Mouse (Mus musculus): ENCODE data around the gene Man2b2.
A peak's percentile ranks its signal among the peaks of the same experiment; 100 is the strongest.

Gene Man2b2

DNA sequence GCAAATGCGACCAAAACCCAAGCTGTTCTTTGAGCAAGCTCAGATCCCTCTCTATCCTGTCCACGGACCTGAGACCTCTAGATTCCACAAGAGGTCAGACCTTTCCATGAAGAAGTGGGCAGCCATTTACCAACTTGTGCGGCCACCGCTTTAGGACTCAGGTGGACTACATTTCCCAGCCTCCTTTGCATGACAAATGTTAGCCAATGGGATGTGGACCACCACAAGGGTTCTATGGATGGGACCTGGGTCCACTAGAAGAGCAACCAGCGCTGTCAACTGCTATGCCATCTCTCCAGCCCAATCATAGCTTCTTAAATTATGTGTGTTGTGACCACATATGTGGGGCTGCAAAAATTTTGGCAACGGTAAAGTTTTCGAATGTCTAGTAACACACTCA, 819 bp upstream of the Man2b2 start:
- DNase-seq: no peak

DNA sequence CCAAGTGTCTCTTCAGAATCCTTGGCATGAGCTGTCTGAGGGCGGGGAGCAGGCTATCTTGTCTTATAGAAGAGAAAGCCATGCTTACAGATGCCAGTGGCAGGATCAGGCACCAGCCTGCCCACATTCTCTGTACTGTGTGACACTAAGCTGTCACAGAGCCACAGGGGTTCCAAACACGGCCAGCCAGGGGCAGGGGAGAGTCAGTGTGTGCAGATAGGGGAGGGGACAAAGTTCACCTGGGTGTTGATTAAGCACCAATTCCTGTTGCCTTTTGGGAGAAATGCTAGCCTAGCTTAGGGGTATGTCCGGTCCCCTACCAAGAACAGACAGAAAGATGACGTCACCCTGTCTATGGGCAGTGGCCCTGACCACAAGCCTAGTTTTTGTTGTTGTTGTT, 1.4 kb downstream of the Man2b2 start:
- no peak for DNase-seq

DNA sequence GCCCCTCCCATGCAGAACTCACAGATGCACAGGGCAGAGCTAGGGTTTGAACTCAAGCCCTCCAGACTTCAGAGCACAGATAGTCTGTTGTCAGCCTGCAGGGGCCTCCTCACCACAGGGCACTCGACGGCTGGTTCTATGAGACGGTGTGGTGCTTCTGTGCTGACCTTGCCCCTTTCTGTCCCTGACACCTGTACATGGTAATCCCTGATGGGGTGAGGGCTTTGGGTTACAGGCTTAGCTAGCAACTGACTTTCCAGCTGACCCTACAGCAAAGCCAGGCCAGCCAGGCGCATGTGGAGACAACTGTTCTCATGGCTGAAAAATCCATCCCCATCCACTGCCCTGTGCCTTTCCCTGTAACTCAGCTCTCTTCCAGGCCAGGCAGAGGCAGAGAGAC, 7.5 kb downstream of the Man2b2 start:
- DNase-seq: no peak

DNA sequence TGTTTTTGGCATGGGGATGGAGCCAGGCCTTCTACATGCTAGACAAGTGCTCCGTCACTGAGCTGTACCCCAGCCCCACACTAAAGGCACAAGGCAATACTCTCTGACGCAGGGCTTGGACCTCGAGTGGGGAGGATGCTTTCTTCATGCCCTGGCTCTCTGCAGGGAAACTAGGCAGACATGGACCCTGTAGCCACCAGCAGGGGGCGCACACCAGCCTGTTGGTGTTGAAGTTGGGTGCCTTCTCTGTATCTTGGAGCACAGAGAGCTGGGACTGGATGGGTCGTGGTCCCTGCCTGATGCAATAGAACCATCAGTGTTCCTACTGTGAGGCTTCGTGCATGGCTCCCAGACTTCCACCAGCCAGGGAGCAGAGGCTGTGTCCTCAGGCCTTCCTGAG, 10.3 kb downstream of the Man2b2 start:
- DNase-seq: peak; percentile 46

DNA sequence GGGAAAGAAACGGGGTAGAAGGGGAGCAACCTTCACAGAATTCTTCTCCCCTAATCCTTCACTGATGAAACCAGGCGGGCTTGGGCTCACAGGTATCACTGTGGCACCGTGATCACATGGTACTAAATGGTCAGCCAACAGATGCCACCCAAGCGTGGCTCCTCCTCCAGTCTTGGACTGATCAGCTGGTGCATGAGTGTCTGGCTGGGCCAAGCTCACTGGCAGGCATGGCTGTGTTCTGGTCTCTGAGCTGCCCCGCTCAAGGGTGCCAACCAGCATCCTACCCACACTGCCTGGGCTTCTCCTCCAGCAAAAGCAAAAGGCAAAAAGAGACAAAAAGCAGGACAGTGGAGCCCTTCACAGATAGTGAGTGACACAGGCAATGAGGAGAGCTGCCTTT, 10.7 kb downstream of the Man2b2 start:
- DNase-seq: no peak

DNA sequence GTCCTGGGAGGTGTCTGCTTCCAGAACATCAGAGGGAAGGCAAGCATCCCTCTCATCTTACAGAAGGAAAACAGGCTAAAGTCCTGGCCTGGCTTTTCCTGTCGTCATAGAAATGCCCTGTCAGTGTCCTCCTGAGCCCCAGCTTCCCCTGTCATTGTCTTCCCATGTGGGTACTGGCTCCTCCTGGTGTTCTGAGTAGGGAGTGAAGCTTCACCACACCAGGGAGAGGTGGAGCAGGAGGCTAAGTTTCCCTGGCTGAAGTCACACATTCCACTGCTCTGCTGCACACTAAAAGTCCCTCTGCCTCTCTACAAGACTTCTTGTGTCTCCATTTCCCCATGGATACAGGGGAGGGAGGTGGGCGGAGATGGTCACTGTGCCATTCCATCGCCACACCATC, 12.7 kb downstream of the Man2b2 start:
- DNase-seq: no peak

DNA sequence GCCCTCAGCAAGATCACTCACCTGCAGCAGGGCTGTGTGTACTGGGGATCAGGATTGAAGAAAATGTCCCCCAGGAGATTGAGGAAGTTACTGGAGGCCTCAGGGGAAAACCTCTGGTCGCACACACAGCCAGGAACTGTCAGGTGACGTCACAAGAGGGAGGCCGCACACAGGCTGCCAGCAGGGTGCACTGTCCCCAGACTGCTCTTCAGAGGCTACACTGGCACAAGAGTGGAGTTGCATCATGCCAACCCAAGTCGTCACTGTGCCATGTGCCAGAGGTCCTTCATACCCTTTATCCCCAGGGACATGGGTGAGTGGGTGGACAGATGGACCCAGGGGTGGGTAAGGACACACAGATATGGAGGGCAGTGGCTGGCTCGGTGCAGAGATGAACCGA, 15.9 kb downstream of the Man2b2 start:
- no peak for DNase-seq

DNA sequence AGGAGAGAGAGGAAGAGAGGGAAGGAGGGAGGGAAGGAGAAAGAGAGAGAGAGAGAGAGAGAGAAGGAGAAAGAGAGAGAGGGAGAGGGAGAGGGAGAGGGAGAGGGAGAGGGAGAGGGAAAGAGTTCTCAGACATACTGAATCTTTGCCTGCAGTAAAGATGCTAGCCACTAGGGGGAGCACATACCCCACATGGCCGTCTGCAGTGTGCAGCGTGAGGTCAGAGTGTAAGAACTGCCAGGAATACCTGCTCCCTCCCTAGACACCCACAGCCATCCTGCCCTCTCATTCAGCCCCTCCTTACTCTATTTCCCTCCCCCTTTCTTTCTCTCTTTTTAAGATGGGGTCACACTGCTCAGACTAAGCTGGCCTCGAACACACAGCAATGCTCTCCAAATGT, 19.0 kb downstream of the Man2b2 start:
- peak; percentile 74 for DNase-seq

DNA sequence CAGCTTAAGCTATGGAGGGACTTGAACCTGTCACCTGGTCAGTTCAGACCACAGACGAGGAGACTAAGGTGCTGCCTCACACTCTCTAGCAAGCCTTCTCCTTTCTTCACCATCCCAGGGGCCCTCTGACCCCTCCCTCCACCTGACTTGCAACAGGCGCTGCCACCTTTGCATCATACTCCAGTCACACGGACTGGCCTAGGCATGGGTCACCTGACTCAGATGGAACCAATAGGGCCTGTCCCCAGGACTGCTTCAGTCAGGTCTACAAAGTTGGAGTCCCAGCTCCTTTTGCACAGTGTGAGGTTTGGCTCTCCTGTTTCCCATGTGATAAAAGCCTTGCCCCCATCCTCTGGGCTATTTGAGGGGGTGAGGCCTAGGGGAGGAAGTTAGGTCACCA, 19.8 kb downstream of the Man2b2 start:
- DNase-seq: no peak

DNA sequence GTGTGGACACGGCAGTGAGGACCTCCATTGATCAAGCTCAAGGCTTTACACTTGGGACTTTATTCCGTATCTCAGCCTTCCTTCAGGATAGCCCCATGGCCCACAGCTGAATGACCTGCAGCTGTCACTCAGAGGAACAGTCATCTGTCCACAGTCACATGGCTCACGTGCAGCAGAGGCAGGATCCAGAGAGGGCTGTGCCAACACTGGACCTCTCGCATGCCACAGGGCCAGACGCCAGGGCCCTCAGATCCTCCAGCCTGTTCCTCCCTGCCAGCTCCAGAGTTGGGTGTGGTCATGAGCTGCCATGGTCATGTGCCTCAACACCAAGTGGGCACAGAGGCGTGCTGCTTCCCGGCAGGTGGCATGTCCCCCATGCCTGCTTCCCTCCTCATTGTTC, 21.3 kb downstream of the Man2b2 start:
- no peak for DNase-seq

DNA sequence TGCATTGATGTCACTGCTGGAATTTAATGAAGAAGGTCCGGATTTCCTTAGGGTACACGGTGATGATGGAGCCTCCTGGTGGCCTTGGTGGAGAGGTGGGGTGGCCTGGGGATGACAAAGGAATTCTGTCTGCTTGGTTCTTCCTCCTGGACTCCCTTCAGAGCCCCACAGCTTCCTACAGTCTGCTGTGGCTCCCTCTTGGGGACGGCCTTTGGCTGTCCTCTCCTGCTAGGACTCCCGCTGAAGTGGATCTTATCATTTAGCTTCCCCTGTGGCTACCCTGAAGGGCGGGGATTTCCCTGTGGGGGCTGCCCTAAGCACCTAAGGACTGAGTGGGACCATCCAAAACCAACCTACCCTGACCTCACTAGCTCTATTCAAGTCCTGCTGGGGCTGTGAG, 23.3 kb downstream of the Man2b2 start:
- DNase-seq: no peak

DNA sequence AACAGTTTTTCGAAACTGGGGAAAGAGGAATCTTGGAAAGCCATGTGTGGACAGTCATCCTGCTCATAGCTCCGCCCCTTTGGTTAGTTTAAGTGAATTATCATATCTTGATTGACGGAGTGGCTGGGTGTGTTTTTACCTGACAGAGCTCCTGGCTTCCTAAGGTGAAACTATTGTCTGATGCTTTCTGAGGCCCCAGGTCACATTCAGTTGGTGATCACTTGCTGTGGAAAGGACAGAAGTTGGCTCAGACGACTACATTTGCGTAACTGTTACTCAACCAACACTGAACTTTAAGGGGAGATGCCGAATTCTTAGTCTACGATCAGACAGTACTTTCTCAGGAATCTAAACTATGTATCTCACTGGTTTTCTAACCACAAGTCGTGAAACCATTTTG, 33.2 kb downstream of the Man2b2 start:
- DNase-seq: no peak

DNA sequence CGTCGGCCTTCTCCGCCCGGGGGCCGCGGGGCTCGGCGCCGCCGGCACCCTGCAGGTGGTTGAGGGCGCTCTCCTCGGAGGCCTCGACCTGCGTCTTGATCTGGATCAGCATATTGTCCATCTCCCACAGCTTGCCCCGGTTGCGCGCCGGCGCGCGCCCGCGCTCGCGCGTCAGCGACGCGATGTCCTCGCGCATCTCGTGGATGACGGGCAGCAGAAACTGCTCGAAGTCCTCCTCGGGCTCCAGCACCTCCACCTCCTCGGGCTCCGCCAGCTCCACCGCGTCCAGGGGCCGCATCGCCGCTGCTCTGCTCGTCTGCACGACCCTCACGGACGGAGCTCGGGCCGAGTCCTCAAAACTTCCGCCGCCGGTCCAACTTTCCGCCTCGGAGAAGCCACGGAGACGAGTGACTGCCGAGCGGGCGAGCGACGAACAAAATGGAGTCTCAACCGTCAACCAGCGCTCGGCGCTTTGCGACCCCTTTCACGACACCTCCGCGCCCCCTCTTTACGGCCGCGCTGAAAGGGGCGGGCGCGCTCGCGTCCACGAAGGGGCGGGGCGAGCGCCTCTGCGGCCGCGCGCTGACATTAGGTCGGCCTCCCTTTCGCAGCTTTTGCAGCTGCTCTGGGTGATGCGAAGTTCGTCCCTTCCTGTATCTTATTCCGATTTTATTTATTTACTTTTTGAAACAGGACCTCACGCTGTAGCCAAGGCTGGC, 34.0 kb downstream of the Man2b2 start, which contains the start of gene Mrfap1:
TSS of gene Mrfap1 (minus strand) at position 477 of the 719 bp plus-strand sequence.
- DNase-seq: peak; percentile 95

DNA sequence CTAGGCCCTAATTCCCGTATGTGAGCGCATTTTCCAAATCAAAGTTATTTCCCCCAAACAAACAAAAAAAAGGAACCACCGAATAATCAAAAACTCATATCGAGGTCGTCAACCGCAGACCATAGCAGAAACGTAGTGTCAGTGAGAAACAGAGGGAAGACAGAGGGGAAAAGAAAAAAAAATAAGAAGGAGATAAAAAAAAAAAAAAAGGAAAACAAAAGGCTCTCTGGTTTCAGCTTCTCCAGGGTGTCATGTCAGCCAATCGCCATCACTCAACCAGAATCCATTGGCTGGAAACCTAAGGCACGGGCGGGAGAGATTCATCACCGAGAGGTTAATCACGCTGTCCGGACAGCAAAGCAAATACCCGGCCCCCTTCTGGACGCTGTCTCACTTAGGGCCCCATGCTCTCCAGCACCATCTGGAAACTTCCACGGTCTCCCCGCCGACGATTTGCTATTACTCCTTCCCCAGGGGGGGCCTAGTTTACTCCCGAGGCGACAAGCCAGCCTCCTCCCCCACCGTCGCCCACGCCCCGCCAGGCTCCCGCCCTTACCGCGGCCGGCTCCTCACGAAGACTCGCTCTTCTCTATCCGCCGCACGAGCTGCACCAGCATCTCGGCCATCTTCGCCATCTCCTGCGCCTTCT, 34.7 kb downstream of the Man2b2 start:
- DNase-seq: peak; percentile 73

DNA sequence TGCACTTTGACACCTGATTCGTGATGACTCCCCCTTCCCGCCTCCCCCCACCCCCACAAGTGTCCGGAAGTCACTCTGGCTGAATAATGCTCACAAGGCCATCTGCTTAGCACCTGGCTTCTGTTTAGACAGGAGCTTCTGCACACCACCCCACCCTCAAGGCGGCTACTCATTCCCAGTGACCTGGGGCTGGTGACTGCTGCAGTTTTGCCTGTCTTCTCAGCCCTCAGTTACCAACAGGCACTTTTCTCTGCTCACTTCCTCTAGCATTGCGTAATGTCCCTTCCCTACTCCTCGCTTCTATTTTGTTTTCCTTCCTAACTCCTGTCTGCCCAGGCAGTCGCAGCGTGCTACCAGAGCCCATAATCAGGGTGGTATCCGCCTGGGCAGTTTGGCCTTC, 38.6 kb downstream of the Man2b2 start:
- DNase-seq: no peak

DNA sequence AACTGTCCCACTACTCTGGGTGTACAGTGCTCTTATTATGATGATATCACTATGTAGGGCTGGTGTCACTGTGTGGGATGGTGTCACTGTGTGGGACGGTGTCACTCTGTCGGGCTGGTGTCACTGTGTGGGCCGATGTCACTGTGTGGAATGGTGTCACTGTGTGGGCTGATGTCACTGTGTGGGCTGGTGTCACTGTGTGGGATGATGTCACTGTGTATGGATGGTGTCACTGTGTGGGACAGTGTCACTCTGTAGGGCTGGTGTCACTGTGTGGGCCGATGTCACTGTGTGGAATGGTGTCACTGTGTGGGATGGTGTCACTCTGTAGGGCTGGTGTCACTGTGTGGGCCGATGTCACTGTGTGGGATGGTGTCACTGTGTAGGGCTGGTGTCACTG, 44.4 kb downstream of the Man2b2 start:
- no peak for DNase-seq

DNA sequence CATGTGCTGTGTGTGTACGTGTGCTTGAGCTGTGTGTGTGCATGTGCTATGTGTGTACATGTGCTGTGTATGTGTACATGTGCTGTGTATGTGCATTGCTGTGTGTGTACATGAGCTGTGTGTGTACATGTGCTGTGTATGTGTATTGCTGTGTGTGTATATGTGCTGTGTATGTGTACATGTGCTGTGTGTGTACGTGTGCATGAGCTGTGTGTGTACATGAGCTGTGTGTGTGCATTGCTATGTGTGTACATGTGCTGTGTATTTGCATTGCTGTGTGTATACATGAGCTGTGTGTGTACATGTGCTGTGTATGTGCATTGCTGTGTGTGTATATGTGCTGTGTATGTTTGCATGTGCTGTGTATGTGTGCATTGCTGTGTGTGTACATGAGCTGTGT, 50.9 kb downstream of the Man2b2 start:
- DNase-seq: no peak

DNA sequence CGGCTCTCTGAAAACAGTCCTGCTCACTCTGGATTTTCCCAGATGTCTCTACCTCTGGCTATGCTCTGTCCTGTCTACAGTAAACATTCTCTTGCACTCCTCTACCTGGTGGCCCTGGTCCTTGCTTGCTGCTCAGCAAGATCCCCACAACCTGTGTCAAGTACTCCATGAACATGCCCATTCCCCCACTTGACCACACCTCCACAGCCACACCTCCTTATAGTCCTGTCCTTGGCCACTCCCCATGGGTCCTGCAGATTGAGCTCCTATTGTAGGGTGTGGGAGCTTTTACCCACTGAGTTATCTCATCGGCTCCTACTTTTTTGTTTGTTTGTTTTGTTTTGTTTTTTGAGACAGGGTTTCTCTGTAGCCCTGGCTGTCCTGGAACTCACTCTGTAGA, 51.6 kb downstream of the Man2b2 start:
- DNase-seq: no peak

DNA sequence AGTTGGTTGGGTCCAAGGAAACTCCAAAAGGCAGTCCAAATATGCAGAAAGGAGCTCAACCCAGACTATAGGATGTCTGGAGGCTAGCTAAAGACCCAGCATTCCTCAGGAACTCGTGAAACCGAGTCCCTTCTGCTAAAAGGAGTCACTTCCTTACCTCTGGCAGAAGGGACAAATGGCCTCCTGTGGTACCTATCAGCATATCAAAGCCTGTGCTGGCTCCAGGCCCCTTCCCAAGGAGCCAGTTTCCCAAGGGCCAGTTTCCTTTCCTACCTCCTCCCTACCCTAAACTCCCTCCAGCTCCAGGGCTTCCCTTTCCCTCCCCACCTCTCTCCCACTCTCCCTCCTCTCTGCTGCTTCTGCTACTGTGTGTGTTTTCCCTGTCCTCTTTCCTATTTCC, 53.3 kb downstream of the Man2b2 start:
- no peak for DNase-seq

DNA sequence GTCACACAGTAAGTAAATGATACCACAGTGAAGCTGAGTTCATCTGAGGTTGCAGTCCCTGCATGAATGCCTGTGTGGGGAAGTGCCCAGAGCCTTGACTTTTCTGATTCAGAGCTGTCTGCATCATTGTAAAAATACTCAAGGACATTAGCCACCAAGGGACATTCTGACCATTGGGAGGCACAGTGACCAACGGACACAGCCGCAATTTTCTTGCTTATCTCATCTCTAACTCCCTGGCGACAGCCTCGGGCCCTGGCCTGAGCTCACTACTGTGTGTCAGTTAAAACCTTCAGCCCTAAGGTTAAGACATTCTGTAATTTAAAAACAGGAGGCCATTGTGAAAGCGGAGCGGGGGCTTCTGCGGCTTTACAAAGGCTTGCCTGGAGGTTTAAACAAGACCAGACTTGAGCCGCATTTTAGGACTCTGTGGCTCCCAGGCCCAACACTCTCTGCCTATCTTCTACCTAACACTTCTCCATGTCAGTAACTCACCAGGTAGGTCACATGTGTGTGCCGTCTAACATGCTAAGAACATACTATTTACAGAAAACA, 54.4 kb downstream of the Man2b2 start:
- DNase-seq: no peak

DNA sequence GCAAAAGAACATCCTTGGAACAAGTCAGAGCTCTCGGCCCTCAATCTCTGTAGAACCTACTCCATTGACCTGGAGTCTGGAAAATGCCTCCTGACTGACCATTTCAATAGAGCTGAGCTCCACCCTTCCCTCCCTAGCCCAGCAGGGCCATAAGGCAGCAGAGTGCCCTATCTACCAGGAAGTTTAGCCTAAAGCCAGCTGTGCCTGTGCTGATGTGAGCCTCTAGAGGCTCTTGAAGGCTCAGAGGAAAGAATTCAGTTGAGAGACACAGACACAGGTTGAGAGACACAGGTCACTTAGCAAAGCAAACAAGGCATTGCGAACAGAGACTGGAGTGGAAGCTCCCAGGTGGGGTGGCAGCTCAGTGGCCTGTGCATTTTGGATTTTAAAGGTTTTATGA, 55.1 kb downstream of the Man2b2 start:
- no peak for DNase-seq

DNA sequence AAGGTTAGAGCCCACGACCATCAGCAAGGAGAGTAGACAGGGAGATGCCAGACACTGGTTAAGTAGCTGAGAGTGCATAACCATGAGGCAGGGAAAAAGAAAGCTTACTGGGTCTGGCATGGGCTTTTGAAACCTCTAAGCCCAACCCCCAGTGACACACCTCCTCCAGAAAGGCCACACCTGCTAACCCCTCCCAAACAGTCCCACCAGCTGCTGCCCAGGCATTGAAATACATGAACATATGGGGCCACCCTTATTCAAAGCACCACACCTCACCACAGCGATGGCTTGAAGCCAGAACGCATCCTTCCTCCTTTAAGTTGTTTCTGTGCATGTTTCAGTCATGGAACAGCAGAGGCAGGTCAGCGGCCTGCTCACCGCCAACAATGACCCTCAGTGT, 57.9 kb downstream of the Man2b2 start:
- DNase-seq: no peak

DNA sequence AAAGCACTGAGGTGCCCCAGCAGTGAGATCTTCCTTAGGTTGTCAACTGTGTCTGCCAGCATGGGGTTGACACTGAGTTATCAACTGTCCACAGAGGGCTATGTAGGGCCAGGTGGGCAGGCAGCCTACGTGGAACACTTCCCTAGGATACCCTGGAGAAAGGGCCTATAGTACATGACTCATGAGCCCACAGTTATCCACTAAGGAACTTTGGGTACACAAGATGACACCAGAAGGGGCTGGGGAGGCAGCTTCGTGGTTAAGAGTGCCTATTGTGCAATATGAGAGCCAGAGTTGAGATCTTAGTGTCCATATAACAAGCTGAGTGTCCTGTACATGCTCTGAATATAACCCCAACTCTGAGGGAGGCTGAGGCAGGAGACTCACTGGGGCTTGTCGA, 60.9 kb downstream of the Man2b2 start:
- DNase-seq: no peak

DNA sequence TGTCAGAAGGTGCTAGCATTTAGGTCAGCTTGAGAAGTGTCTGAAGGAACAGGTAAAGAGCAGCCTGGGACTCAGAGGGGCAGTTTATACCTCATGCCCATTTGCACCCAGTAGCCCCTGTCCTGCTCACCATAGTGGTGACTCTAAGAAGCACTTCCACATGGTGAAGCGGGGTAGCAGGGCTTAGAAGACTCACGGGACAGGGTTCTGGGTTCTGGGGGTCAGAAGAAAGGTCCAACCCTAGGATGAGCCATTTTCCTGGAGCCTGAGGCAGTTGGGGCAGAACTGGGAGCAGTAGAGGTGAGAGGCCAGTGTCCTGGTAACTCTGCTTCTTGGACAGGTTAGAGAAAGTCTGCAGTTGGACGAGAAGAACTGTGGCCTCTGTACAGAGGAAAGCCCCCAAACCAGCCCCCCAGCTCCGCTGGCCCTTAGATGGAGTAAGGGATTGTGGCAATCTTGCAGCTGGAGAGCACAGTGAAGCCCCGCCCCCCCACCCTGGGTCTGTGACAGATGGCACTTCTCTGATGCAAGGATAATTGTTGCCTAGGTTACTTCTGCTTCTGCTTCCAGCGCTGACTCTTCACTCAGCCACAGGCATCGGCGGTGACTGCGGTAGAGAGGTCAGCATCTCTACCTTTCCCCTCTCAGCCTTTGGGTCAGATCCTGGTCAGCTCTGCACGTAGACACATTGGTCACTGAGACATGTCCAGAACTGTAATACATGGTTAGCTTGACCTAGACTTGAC, 63.3 kb downstream of the Man2b2 start:
- DNase-seq: no peak
